Mouse (Mus musculus) heart, embryonic 13.5 days (tissue): ENCODE results near the gene Blzf1. TPM values are rescaled to one million over a fixed set of nuclear protein-coding genes. Genes with fewer than 3 reads are reported as not detected.

Experiments
- ATAC-seq: fragments of 200-750 bp; cut with Nextera tagmentation; 2 replicates; pipeline ENCODE4 v1.8.0; 2017; ENCODE audit warnings: moderate TSS enrichment; ENCODE audit not compliant: insufficient number of reproducible peaks, low FRiP score, low TSS enrichment; ENCODE audit errors: extremely low read depth
- H3K27ac ChIP-seq: fragments of 300-500 bp; sonication (generic); replicated peaks from 2 replicates; pipeline ENCODE4 v1.5.1; 2015; ENCODE audit warnings: moderate library complexity, mild to moderate bottlenecking, inconsistent platforms
- H3K27me3 ChIP-seq: fragments of 300-500 bp; sonication (generic); replicated peaks from 2 replicates; pipeline ENCODE4 v1.6.1; 2015; ENCODE audit warnings: mild to moderate bottlenecking, inconsistent platforms
- H3K36me3 ChIP-seq: fragments of 300-500 bp; sonication (generic); 2 replicates; pipeline ENCODE4 v1.6.1; 2015; ENCODE audit warnings: mild to moderate bottlenecking, inconsistent platforms
- H3K4me1 ChIP-seq: fragments of 300-500 bp; sonication (generic); 2 replicates; pipeline ENCODE4 v1.6.1; 2015; ENCODE audit warnings: inconsistent platforms
- H3K4me2 ChIP-seq: fragments of 300-500 bp; sonication (generic); 2 replicates; pipeline ENCODE4 v1.6.1; 2015; ENCODE audit warnings: inconsistent platforms, mild to moderate bottlenecking, moderate library complexity
- H3K4me3 ChIP-seq: fragments of 300-500 bp; sonication (generic); 2 replicates; pipeline ENCODE4 v1.5.1; 2015; ENCODE audit warnings: moderate library complexity, mild to moderate bottlenecking, inconsistent platforms
- H3K9ac ChIP-seq: fragments of 300-500 bp; sonication (generic); 2 replicates; pipeline ENCODE4 v1.6.1; 2015; ENCODE audit warnings: inconsistent platforms, mild to moderate bottlenecking, moderate library complexity
- H3K9me3 ChIP-seq: fragments of 300-500 bp; sonication (generic); 2 replicates; pipeline ENCODE4 v1.6.1; 2016; ENCODE audit warnings: inconsistent platforms
- WGBS: fragments of 180-500 bp; shearing (Covaris S2); methylation state at CpG from one replicate; pipeline ENCODE4 v1.1.7; 2015; ENCODE audit warnings: mixed read lengths; 5-methylcytosine and 5-hydroxymethylcytosine counted together
- polyA plus RNA-seq: library from polyadenylated mRNA; unstranded; fragments of >200 nt; fragmentation: Nextera tagmentation; extraction: Ambion mirVana; gene quantifications from 2 replicates; pipeline ENCODE4 v1.2.1, GENCODE M21; 2015

The Blzf1 gene
- polyA plus RNA-seq, 1 experiment from 2014 or later: 22.4 TPM

DNA sequence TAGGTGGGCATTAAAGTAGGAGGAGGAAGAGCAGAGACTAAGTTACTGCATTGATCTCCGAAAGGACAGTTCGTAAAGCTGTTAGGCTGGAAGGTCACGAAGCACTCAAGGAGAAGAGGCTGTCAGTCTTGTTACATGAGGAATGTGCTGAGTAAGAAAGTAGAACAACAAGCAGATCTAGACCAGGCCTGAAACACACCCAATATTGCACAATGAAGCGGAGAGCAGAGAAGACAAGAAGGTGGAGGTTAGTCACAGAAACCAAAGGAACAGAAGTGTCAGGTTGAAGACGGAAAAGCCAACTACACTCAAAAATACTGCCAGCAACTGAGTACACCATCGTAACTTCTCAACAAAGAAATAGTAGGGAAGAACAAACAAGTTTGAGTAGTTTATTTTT, 13.2 kb downstream of the Blzf1 start:
- no peak for ATAC-seq
- WGBS: 84% methylated on average over 6 of the region's 6 CpGs
- no peaks in the 10 kb centered on the region for H3K27me3 ChIP-seq
- H3K9ac ChIP-seq: no peak overlapping the region
- H3K9me3 ChIP-seq: no peaks in the 10 kb centered on the region
- H3K27ac ChIP-seq: no peak overlapping the region
- no peaks in the 10 kb centered on the region for H3K4me1 ChIP-seq
- H3K36me3 ChIP-seq: peaks cover 81% of the 10 kb centered on the region
- no peak overlapping the region for H3K4me3 ChIP-seq
- H3K4me2 ChIP-seq: no peak overlapping the region

DNA sequence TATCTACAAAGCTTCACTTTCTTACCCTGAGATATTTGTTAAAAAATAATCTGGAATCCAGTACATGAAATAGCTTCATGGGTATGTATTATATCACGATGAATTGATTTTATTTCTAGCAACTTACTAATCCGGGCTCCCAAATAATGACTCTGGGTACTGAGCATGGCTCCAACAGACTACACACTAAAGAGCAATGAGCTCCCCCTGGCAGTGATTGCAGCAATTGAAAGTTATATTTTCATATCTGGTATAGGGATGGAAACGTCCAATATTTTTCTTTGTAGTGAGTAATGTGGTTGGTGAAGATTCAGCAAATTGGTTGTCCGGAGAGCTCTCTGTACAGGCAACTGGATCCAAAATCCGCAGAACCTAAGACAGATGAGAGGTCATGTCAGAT, 15.2 kb downstream of the Blzf1 start:
- H3K27me3 ChIP-seq: no peaks in the 10 kb centered on the region
- no peaks in the 10 kb centered on the region for H3K9me3 ChIP-seq
- 86% methylated on average over 5 of the region's 5 CpGs for WGBS
- H3K36me3 ChIP-seq: peaks cover 61% of the 10 kb centered on the region
- H3K4me1 ChIP-seq: no peaks in the 10 kb centered on the region
- no peak overlapping the region for H3K4me2 ChIP-seq
- no peak overlapping the region for H3K27ac ChIP-seq
- no peak overlapping the region for H3K4me3 ChIP-seq
- no peak for ATAC-seq
- H3K9ac ChIP-seq: no peak overlapping the region

- ATAC-seq: no peak
- Histone ChIP-seq H3K36me3 (peaks cover 24% of the 10 kb centered on the region), H3K4me1 (no peaks in the 10 kb centered on the region), H3K27me3 (no peaks in the 10 kb centered on the region), H3K9ac (no peak overlapping the region), H3K4me3 (no peak overlapping the region), H3K27ac (no peak overlapping the region), H3K9me3 (no peaks in the 10 kb centered on the region), H3K4me2 (no peak overlapping the region)
- WGBS: 49% methylated on average over 15 of the region's 15 CpGs
These were observed 19.9 kb downstream of the Blzf1 start for GRCm38 (mm10) chr1:164287406-164287805.

GRCm38 (mm10) chr1:164284007-164284406, 23.3 kb downstream of the Blzf1 start:
- no peak overlapping the region for H3K4me2 ChIP-seq
- no peak overlapping the region for H3K27ac ChIP-seq
- 82% methylated on average over 3 of the region's 3 CpGs for whole genome bisulfite sequencing
- no peak overlapping the region for H3K9ac ChIP-seq
- H3K4me1 ChIP-seq: no peaks in the 10 kb centered on the region
- H3K27me3 ChIP-seq: no peaks in the 10 kb centered on the region
- no peak overlapping the region for H3K4me3 ChIP-seq
- H3K9me3 ChIP-seq: no peaks in the 10 kb centered on the region
- no peak for ATAC-seq
- H3K36me3 ChIP-seq: peaks cover 4% of the 10 kb centered on the region; the same call in 1 of the 2 replicates

GRCm38 (mm10) chr1:164279332-164279731, 28.0 kb downstream of the Blzf1 start:
- Histone ChIP-seq H3K9me3 (no peaks in the 10 kb centered on the region), H3K9ac (no peak overlapping the region), H3K36me3 (peaks cover 4% of the 10 kb centered on the region; the same call in 1 of the 2 replicates), H3K4me1 (peaks cover 4% of the 10 kb centered on the region; the same call in 1 of the 2 replicates), H3K27me3 (no peaks in the 10 kb centered on the region; the same call in 1 of the 2 replicates), H3K27ac (no peak overlapping the region), H3K4me3 (no peak overlapping the region), H3K4me2 (no peak overlapping the region)
- ATAC-seq: no peak
- 65% methylated on average over 4 of the region's 4 CpGs for WGBS

DNA sequence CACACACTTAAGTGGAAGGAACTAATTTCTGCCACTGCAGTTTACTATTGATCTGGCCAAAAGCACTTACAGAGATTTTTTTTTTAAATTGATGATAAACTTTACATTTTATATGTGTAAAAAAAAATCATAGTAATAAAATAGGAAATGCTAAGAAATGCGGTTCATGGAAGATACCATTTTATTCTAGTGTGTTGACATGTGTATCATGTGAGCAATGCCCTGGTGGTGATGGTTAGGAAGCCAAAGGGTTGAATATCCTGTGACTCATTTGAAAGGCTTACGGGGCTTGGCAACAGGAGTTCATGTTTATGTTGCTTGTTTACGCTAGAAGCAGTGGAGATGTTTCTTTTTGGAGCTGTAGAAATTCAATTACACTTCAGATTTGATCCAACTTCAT, 30.7 kb downstream of the Blzf1 start:
- Histone ChIP-seq H3K27ac (no peak overlapping the region), H3K4me3 (no peak overlapping the region), H3K4me1 (peaks cover 4% of the 10 kb centered on the region; the same call in 1 of the 2 replicates), H3K4me2 (no peak overlapping the region), H3K9me3 (no peaks in the 10 kb centered on the region), H3K27me3 (no peaks in the 10 kb centered on the region; the same call in 1 of the 2 replicates), H3K36me3 (peaks cover 4% of the 10 kb centered on the region; the same call in 1 of the 2 replicates), H3K9ac (no peak overlapping the region)
- no peak for ATAC-seq
- 80% methylated on average over 3 of the region's 3 CpGs for WGBS

DNA sequence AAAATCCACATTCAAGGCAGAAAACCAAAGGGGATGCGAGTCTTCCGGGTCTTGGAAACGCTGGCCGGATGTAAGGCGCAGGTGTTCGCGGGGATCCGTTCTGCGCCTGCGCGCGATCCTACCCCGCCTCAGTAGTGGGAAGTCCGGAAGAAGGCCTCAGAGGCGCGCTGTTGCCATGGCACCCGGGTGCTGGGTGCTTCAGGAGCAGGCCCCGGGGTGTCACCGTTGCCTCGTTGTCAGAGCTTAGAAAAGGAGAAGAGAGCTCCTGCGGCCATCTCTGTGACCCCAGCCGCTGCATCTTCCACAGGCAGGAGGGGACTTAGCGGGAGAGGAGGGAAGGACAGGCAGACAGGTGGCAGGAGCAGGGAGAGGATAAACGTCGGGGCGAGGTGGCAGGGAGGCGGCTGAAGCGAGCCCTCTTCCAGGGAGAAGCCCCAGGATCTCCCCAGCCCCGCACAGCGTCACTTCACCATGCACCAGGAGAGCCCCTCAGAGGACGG, 31.8 kb downstream of the Blzf1 start, which contains the start of gene Ccdc181:
Ccdc181 (plus strand) TSS at position 131 of the 500 bp plus-strand sequence.
- under 1% methylated on average over 31 of the region's 31 CpGs for WGBS
- H3K9me3 ChIP-seq: no peaks in the 10 kb centered on the region
- H3K27ac ChIP-seq: peak within 1 kb of the TSS; percentile 18; the same call in 1 of the 2 replicates

GRCm38 (mm10) chr1:164273659-164274058, 33.6 kb downstream of the Blzf1 start:
- ATAC-seq: no peak
- no peaks in the 10 kb centered on the region; the same call in 1 of the 2 replicates for H3K27me3 ChIP-seq
- no peak overlapping the region for H3K27ac ChIP-seq
- 67% methylated on average over 6 of the region's 6 CpGs for WGBS
- H3K4me3 ChIP-seq: no peak overlapping the region
- H3K9ac ChIP-seq: no peak overlapping the region
- no peaks in the 10 kb centered on the region for H3K9me3 ChIP-seq
- no peak overlapping the region for H3K4me2 ChIP-seq
- peaks cover 4% of the 10 kb centered on the region; the same call in 1 of the 2 replicates for H3K4me1 ChIP-seq
- no peaks in the 10 kb centered on the region for H3K36me3 ChIP-seq

More for the DNA sequence above, 31.8 kb downstream of the Blzf1 start, which contains the start of gene Ccdc181:
- no peaks in the 10 kb centered on the region; the same call in 1 of the 2 replicates for H3K27me3 ChIP-seq
- peaks cover 4% of the 10 kb centered on the region; the same call in 1 of the 2 replicates for H3K4me1 ChIP-seq
- H3K36me3 ChIP-seq: peaks cover 4% of the 10 kb centered on the region; the same call in 1 of the 2 replicates
- H3K4me2 ChIP-seq: peak within 1 kb of the TSS; percentile 74
- ATAC-seq: peak; percentile 85
- peak within 1 kb of the TSS; percentile 62 for H3K4me3 ChIP-seq
- peak within 1 kb of the TSS; percentile 77 for H3K9ac ChIP-seq

- Histone ChIP-seq H3K27me3 (no peaks in the 10 kb centered on the region; the same call in 1 of the 2 replicates), H3K9me3 (no peaks in the 10 kb centered on the region), H3K4me2 (no peak overlapping the region), H3K27ac (no peak overlapping the region), H3K9ac (no peak overlapping the region), H3K36me3 (peaks cover 3% of the 10 kb centered on the region; the same call in 1 of the 2 replicates), H3K4me3 (no peak overlapping the region), H3K4me1 (peaks cover 3% of the 10 kb centered on the region; the same call in 1 of the 2 replicates)
- WGBS: 83% methylated on average over 7 of the region's 7 CpGs
- ATAC-seq: no peak
These were observed 36.3 kb downstream of the Blzf1 start for GRCm38 (mm10) chr1:164270941-164271340.

DNA sequence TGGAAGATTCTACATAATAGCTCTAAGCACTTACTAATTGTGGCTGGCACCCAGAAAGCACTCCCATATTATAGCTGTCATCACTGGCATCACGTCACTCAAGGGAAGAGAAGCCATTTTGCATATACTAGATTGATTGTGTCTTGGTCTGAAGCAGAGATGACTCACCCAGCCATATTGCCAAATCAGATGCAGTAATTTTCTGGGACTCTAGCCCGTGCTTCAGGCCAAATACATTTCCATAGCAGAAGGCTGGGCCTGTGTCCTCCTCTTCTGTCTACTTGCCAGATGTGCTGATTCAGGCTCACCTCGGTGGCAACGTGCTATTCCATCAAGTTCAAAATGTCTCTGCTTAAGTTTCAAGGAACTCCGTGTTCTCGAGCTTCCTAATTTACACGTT, 45.7 kb downstream of the Blzf1 start:
- H3K9me3 ChIP-seq: no peaks in the 10 kb centered on the region
- ATAC-seq: no peak
- H3K36me3 ChIP-seq: peaks cover 62% of the 10 kb centered on the region
- H3K4me3 ChIP-seq: no peak overlapping the region
- H3K9ac ChIP-seq: no peak overlapping the region
- H3K4me1 ChIP-seq: peaks cover 7% of the 10 kb centered on the region; the same call in 1 of the 2 replicates
- H3K4me2 ChIP-seq: no peak overlapping the region
- H3K27ac ChIP-seq: no peak overlapping the region
- H3K27me3 ChIP-seq: no peaks in the 10 kb centered on the region
- 84% methylated on average over 7 of the region's 7 CpGs for WGBS

- H3K9me3 ChIP-seq: no peaks in the 10 kb centered on the region
- 83% methylated on average over 16 of the region's 16 CpGs for WGBS
- ATAC-seq: no peak
- no peak overlapping the region for H3K27ac ChIP-seq
- peaks cover 7% of the 10 kb centered on the region; the same call in 1 of the 2 replicates for H3K4me1 ChIP-seq
- H3K4me3 ChIP-seq: no peak overlapping the region
- H3K36me3 ChIP-seq: peaks cover 60% of the 10 kb centered on the region
- H3K27me3 ChIP-seq: no peaks in the 10 kb centered on the region
- H3K4me2 ChIP-seq: no peak overlapping the region
- H3K9ac ChIP-seq: no peak overlapping the region
These were observed 46.9 kb downstream of the Blzf1 start for GRCm38 (mm10) chr1:164260171-164261028.
